Mouse (Mus musculus) CH12.LX (cell line): ENCODE measurements around the gene Exoc3l2. TPM values are rescaled to one million over a fixed set of nuclear protein-coding genes. Genes with fewer than 3 reads are reported as not detected.

Source experiments
- DNase-seq: peaks from one replicate; pipeline ENCODE4 v3.0.0-alpha.2; 2013; ENCODE audit errors: extremely low read depth
- H3K27ac ChIP-seq: 2 replicates; pipeline ENCODE4 v1.5.1; 2012; ENCODE audit warnings: low read depth, mild to moderate bottlenecking, control low read depth, moderate library complexity; ENCODE audit not compliant: insufficient read depth
- H3K27me3 ChIP-seq: replicated peaks from 2 replicates; pipeline ENCODE3; 2012; ENCODE audit warnings: inconsistent platforms
- H3K36me3 ChIP-seq, 2 experiments: replicated peaks in 1 of 2; 2 replicates each; pipeline versions ENCODE3 to v1.6.1; 2012; ENCODE audit warnings: inconsistent platforms in 1 of 2, low read length in 1 of 2, mild to moderate bottlenecking in 1 of 2, mixed read lengths in 1 of 2, moderate library complexity in 1 of 2; ENCODE audit not compliant: control insufficient read depth in 1 of 2, insufficient read depth in 1 of 2
- H3K4me1 ChIP-seq, 2 experiments: 2 replicates each; pipeline ENCODE4 v1.6.1; 2012; ENCODE audit warnings: inconsistent platforms in 1 of 2, moderate library complexity in 1 of 2; ENCODE audit not compliant: insufficient read depth in 2 of 2, control insufficient read depth in 1 of 2
- H3K4me2 ChIP-seq: 2 replicates; pipeline ENCODE4 v1.6.1; 2012; ENCODE audit warnings: low read depth, mild to moderate bottlenecking, control low read depth; ENCODE audit not compliant: poor library complexity, insufficient read depth, severe bottlenecking
- H3K4me3 ChIP-seq, 3 experiments: fragments of 150-350 bp in 1 of 3; sonication (generic) in 1 of 3; replicated peaks in 1 of 3; 2 replicates each; pipeline versions ENCODE3 to v1.5.1; 2011 to 2012; ENCODE audit warnings: low read depth in 2 of 3, low read length in 2 of 3, mild to moderate bottlenecking in 2 of 3, moderate library complexity in 2 of 3, control low read depth in 1 of 3, improper control_type of control experiment in 1 of 3, inconsistent platforms in 1 of 3, mixed read lengths in 1 of 3; ENCODE audit not compliant: poor library complexity in 1 of 3
- H3K79me2 ChIP-seq: replicated peaks from 2 replicates; pipeline ENCODE4 v1.6.1; 2012; ENCODE audit warnings: mild to moderate bottlenecking, moderate library complexity; ENCODE audit not compliant: control insufficient read depth, poor library complexity, insufficient read depth, severe bottlenecking; ENCODE audit errors: extremely low read depth
- H3K9ac ChIP-seq: 2 replicates; pipeline ENCODE4 v1.6.1; 2012; ENCODE audit warnings: low read depth, mild to moderate bottlenecking, control low read depth, moderate library complexity; ENCODE audit not compliant: insufficient read depth
- H3K9me3 ChIP-seq: replicated peaks from 2 replicates; pipeline ENCODE3; 2012; ENCODE audit warnings: low read length, inconsistent platforms, mixed read lengths
- CHD2 ChIP-seq: IDR thresholded peaks from 2 replicates; pipeline ENCODE4 v1.6.1; 2011; ENCODE audit warnings: low read length, improper control_type of control experiment
- CTCF ChIP-seq, 2 experiments: IDR thresholded peaks in 1 of 2; conservative IDR thresholded peaks in 1 of 2; 2 replicates each; pipeline ENCODE4 v1.5.1; 2011 to 2012; ENCODE audit warnings: low read depth in 2 of 2, low read length in 2 of 2, improper control_type of control experiment in 1 of 2, inconsistent platforms in 1 of 2, mild to moderate bottlenecking in 1 of 2, moderate library complexity in 1 of 2
- E2F4 ChIP-seq: IDR thresholded peaks from 2 replicates; pipeline ENCODE4 v1.6.1; 2011; ENCODE audit warnings: low read depth, low read length, improper control_type of control experiment; ENCODE audit not compliant: insufficient replicate concordance
- IRF4 ChIP-seq: IDR thresholded peaks from 2 replicates; pipeline ENCODE4 v1.6.1; 2014; ENCODE audit warnings: low read depth, mild to moderate bottlenecking, inconsistent platforms, low read length, improper control_type of control experiment
- MAFK ChIP-seq: IDR thresholded peaks from 2 replicates; pipeline ENCODE4 v1.6.1; 2011; ENCODE audit warnings: low read length, improper control_type of control experiment; ENCODE audit not compliant: insufficient replicate concordance
- MEF2A ChIP-seq: IDR thresholded peaks from 2 replicates; pipeline ENCODE4 v1.6.1; 2014; ENCODE audit warnings: low read depth, mild to moderate bottlenecking, inconsistent platforms, low read length, improper control_type of control experiment, borderline replicate concordance
- NELFE ChIP-seq: IDR thresholded peaks from 2 replicates; pipeline ENCODE4 v1.6.1; 2011; ENCODE audit warnings: low read depth, low read length, improper control_type of control experiment
- ZKSCAN1 ChIP-seq: IDR thresholded peaks from 2 replicates; pipeline ENCODE4 v1.6.1; 2012; ENCODE audit warnings: low read depth, inconsistent platforms, low read length, improper control_type of control experiment, borderline replicate concordance
- dilution Hi-C: fragments of 300-500 bp; cut with MboI; formaldehyde crosslinking; loops from 2 replicates; pipeline ENCODE4 v1.14.3; 2020; ENCODE audit warnings: low sequenced_read_pairs; ENCODE audit not compliant: extremely low pct_unique_long_range_greater_than_20kb, extremely low pct_ligation_motif_present
- in situ Hi-C: fragments of 300-500 bp; cut with MboI; formaldehyde crosslinking; loops from 3 replicates; pipeline ENCODE4 v1.14.3; 2019; ENCODE audit warnings: low sequenced_read_pairs, low pct_ligation_motif_present, low pct_unique_long_range_greater_than_20kb, mixed read lengths
- polyA plus RNA-seq: library from polyadenylated mRNA; unstranded; fragments of >175 nt; gene quantifications from 2 replicates; pipeline ENCODE4 v1.2.1, GENCODE M21; 2012; ENCODE audit warnings: low read depth; ENCODE audit not compliant: insufficient read length
- total RNA-seq, 2 experiments: library from RNA; depleted of rRNA; stranded (reverse); fragments of 300-350 nt in 1 of 2; fragments of >200 nt in 1 of 2; gene quantifications; 2 replicates each; pipeline ENCODE4 v1.2.3; 2012 to 2014

Exoc3l2 gene
- total and polyA plus RNA-seq, 3 experiments = 0.08 TPM; not detected in 2

- TF ChIP-seq CHD2 (peak; percentile 86), IRF4 (no peak), E2F4 (no peak)
These were observed 45.2 kb downstream of the Exoc3l2 start, which contains the start of the genes Bloc1s3 and Trappc6a (continued) for GRCm38 (mm10) chr7:19508150-19508923.

DNA sequence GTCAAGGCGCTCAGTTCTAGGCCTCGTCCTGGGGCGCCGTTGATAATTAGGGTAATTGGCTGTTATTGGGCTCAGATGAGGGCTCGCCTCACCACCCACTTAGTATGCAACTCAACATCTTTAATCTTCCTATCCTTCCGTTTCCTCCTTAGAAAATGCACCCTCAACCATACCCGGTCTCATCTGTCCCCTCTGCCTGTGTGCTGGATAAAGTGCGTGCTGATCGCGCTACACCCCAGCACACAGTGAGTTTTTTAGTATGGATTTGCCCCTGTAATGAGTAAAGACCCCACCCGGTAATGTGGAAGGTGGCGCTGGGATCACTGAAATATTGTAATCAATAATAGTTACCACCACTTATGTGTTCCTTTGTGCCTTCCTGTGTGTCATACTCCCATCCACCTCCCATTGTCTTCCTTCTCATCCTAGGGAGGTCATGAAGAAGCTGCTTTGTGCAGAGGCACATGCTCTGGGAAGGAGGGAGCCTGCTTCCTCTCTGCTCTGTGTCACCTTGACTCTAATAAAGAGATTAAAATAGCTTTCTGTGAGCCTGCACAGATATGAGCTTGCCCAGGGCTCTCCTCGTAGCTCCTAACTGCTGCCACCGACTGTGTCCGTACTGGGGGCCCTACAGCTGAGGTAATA, 45.9 kb downstream of the Exoc3l2 start:
- peaks cover 0 to 22% of the 10 kb centered on the region in 2 experiments for H3K36me3 ChIP-seq
- peaks cover 2% of the 10 kb centered on the region for H3K9me3 ChIP-seq
- DNase-seq = no peak
- TF ChIP-seq ZKSCAN1 (no peak), MEF2A (0 out of 2 replicates have a peak, but pooled peaks have one; percentile 7)
- H3K79me2 ChIP-seq = peaks cover 14% of the 10 kb centered on the region
- peak overlapping the region; percentile 90 to 98 (median 91) for H3K4me3 ChIP-seq
- dilution Hi-C loops (no loop called here), in situ Hi-C loops (loop anchor here (5.0 to 10.0 kb wide), 3 partner anchors 33 to 366 kb away; partner anchors contain the start of genes Gemin7 and Zfp296)
- H3K27ac ChIP-seq = no peak overlapping the region
- peak overlapping the region; percentile 73 for H3K9ac ChIP-seq
- H3K4me2 ChIP-seq = peak overlapping the region; percentile 78
- H3K4me1 ChIP-seq = peaks cover 18 to 42% of the 10 kb centered on the region in 2 experiments
- H3K27me3 ChIP-seq = no peaks in the 10 kb centered on the region

DNA sequence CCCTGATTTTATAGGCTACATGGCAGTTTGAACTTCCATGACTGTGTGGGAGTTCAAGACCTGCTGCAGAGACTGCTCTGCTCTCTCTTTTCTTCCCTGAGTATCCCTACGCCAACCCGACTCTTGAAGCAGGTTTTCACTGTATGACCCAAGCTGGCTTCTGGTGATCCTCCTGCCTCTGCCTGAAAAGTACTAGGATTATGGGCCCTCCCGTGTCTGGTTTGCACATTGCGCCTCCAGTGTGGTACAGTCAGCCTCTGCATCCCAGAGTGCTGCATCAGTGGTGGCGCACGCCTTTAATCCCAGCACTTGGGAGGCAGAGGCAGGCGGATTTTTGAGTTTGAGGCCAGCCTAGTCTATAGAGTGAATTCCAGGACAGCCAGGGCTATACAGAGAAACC, 46.7 kb downstream of the Exoc3l2 start:
- H3K79me2 ChIP-seq = peaks cover 14% of the 10 kb centered on the region
- peaks cover 0 to 28% of the 10 kb centered on the region in 2 experiments for H3K36me3 ChIP-seq
- peak overlapping the region; percentile 73; the same call in 1 of the 2 replicates for H3K9ac ChIP-seq
- DNase-seq = peak; percentile 26
- H3K4me3 ChIP-seq = peak overlapping the region in 2 of 3 experiments; percentile 23 to 90
- in situ Hi-C loops (loop anchor here (5.0 to 10.0 kb wide), 3 partner anchors 33 to 365 kb away; partner anchors contain the start of genes Gemin7 and Zfp296), dilution Hi-C loops (no loop called here)
- peak overlapping the region; percentile 78 for H3K4me2 ChIP-seq
- no peak overlapping the region for H3K27ac ChIP-seq
- peaks cover 20 to 50% of the 10 kb centered on the region in 2 experiments for H3K4me1 ChIP-seq
- H3K9me3 ChIP-seq = peaks cover 2% of the 10 kb centered on the region
- H3K27me3 ChIP-seq = no peaks in the 10 kb centered on the region
- TF ChIP-seq E2F4 (no peak), CTCF (conservative IDR thresholded peaks at IDR 0.05 in 1 of 2, IDR thresholded peaks at IDR 0.05 in 1 of 2; ENCODE audit: low read depth in 2 of 2, low read length in 2 of 2) (peak in 1 of 2 experiments; percentile 22; a peak in 1 of 4 replicates), NELFE (no peak), MAFK (no peak)
